Mouse (Mus musculus): Measurements from ENCODE around the gene Nr1i3. TPM values are rescaled to one million over a fixed set of nuclear protein-coding genes. Genes with fewer than 3 reads are reported as not detected.
A peak's percentile ranks its signal among the peaks of the same experiment; 100 is the strongest.

Nr1i3 gene
- total RNA-seq (2021), result under 1 TPM in 1 of 2 experiments, not detected in 1; 0.13 TPM
- long read RNA-seq, experiment 1, partial matches to known transcripts, result 0 of 1 reads
- long read RNA-seq, experiment 1, other reads (novel, unspliced or antisense), result 1 of 1 reads
- long read RNA-seq, experiment 2, result 0 reads

DNA sequence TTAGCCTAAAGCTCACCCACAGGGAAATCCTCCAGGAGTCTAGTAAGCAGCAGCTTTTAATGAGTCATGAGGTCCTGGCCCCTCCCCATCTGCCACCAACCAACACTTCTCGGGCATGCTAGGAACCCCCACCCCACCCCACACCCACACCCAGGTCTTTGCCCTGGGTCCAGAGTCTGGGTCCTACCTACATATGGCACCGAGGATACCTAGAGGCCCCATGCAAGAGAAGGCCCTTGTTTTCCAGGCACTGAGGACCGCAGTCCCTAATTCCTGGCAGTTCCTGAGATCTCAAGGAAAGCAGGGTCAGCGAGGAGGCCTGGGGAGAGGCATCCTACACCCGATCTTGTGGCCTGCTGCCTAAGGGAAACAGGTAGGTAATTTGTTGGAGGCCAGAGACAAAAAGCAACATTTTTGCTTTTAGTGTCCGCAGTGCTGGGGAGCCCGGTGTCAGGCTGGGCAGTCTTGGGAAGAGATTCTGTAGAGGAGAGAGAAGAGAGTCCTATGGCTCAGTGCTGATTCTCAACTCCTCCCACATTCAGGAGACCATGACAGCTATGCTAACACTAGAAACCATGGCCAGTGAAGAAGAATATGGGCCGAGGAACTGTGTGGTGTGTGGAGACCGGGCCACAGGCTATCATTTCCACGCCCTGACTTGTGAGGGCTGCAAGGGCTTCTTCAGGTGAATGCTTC, at the start of gene Nr1i3:
Nr1i3 (plus strand) TSS at position 170 of the 696 bp plus-strand sequence.
- DNase-seq, result no peak

DNA sequence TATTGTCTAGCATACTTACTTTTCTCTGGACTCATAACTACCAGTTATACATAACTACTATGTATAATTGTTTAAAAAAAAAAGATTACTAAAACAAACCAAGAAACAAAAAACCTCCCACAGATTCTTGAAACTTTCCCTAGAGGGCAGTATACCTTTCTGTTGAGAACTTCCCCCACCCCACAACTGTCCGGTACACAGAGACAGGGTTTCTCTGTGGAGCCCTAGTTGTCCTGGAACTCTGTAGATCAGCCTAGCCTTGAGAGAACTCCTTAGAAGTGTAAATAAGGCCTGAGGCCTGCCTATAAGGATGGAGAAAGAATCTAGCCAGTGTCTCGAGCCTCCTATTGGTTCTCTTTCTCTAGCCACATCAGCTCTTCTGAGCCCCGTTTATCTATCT, 49.5 kb upstream of the Nr1i3 start:
- DNase-seq, result peak in 1 of 2 experiments; percentile 18

- no peak for DNase-seq
Measured at GRCm38 (mm10) chr1:171165629-171166345, 48.0 kb upstream of the Nr1i3 start.

DNA sequence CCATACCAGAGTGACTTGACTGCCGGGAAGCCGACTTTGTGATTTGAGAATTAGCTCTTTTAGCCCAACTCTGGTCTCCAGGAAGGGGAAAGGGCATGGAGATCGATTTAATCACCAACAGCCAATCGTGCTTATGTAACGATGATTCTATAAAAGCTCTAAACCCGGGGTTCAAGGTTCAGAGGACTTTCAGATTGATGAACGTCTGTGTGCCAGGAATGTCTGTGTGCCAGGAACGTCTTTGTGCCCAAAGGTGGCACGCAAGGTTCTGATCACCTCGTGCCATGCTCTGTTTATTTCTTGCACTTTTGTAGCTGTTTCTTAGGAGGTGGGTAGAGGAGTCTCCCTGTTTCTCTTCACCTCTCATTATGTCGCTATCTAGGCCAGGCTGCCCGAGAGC, 44.9 kb upstream of the Nr1i3 start:
- no peak for DNase-seq

- DNase-seq, result no peak
Measured at GRCm38 (mm10) chr1:171169913-171170312, 43.9 kb upstream of the Nr1i3 start.

DNA sequence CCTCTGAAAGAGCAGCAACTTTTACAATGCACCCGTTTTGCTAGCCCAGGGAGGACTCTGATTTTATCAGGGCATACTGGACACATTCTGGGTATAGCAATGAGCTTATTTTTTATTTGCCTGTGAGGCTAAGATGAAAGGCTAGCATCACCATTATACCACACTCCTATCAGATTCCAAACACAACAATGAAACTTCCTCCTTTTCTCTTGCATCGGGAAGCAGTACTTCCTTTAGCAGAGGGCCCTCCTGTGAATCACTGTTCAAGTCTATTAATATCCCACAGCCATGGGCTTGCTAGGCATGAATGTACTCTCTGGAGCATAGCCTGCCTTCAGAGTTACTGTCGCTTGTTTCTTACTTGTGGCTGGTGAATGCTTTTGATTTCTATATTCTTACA, 42.6 kb upstream of the Nr1i3 start:
- no peak for DNase-seq

DNA sequence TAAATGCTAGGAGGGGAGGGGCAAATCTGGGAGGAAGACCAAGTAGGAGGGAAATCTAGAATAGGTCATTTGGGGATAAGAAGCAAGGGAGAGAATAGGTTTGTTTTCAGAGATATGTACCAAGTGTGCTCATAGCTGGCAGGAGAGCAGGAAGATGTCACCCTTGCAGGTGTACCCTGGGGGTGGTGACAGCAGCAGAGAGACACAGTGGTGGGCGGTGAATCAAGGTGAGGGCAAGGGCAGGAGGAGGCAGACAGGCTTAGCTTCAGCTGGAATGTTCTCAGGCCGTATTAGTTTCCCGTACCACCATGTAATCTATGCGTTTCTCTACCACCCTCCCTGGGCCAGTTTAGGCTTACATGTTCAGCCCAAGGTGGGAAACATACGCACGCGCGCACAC, 41.0 kb upstream of the Nr1i3 start:
- no peak for DNase-seq

DNA sequence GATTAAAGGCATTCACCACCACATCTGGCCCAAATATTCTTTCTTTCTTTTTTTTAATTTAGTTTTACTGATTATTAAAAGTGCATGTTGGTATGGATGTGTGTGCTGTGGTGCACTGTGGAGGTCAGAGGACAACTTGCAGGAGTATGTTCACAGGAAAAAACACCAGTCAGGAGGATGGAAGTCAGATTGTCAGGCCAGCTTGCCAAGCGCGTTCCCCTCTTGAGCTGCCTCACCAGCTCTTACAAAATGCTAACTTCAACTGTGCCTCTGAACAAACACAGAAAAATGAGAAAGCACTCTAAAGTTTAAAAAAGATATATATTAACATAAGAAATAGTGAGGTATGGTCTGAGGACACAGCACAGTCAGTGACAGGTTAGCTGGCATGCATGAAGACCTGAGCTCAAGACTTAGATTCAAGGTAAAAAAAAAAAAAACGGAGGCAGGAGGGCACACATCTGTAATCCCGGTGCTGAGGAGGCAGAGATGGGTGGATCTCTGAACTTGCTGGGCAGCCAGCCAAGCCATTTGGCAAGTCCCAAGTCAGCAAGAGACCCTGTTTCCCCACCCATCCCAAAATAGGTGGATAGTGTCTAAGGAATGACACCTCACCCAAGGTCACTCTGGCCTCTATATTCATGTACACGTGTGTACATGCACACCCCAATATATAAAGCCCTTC, 34.1 kb upstream of the Nr1i3 start:
- no peak for DNase-seq

- no peak for DNase-seq
Measured at GRCm38 (mm10) chr1:171183025-171183424, 30.7 kb upstream of the Nr1i3 start.

DNA sequence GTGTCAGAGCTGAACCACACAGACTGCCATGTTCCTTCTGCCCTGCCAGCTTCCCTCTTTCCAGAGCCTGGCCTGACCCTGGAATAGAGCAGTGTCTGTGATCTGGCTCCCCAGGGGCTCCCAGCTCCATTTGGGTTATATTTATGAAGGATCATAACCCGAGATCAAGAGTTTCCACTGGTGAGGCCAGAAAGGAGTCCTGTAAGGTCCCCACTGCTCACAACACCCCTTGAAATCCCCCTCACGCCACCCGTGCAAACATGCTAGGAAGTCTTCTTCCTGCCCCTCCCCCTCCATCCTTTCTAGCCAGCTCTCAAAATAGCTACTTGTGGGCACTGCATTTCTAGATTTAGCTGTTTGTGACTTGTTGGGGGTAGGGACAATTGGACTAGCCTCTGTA, 30.1 kb upstream of the Nr1i3 start:
- peak in 1 of 2 experiments; percentile 61 for DNase-seq

DNA sequence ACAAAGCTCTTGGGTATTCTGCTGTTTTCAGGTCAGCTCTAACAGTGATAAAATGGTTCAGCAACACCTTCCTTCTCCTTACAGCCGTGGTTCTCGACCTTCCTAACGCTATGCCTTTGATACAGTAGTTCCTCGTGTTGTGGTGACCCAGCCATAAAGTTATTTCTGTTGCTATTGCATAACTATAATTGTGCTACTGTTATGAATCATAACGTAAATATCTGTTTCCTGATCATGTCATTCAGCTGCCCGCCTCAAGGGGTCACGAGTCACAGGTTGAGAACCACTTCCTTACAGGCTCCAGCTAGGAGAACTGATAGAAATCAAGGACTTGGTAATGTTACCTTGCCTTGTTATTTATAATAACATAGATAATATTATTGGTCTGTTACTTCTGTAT, 29.5 kb upstream of the Nr1i3 start:
- DNase-seq, result peak; percentile 54 to 63

- DNase-seq, result no peak
Measured at GRCm38 (mm10) chr1:171185655-171186054, 28.1 kb upstream of the Nr1i3 start.

DNA sequence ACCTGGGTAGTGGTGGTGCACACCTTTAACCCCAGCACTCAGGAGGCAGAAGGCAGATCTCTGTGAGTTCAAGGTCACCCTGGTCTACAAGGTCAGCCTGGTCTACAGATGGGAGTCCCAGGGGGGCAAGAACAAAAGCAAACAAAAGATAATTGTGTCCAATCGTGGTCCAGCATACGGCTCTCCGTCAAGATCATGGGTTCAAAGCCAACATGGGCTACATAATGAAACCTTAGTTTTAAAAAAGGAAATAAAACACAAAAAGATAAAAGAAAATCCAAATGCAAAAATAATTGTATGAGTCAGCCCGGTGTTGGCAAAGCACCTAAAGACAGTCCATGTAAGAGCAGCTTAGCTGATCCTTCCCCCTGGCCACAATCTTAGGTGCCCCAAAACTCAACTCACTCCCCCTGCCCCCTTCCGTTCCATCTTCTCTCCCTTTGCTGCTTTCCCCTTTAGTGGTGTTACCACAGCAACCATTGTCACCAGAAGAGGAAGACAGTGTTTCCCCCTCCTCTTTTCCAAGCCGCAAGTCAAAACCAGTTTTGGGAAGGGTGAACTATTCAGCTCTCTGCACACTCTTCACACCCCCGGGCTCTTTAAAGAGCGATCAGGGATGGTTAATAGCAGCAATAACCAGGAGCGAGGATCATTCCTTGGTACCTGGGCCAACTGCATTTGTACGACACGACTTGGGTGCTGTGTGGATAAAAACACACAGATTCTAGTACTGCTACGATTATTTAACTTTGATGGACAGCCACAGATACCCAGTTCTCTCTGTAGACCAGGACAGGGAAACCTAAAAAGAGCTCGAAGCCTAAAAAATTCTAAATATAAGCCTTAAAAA, 25.7 kb upstream of the Nr1i3 start:
- no peak for DNase-seq

DNA sequence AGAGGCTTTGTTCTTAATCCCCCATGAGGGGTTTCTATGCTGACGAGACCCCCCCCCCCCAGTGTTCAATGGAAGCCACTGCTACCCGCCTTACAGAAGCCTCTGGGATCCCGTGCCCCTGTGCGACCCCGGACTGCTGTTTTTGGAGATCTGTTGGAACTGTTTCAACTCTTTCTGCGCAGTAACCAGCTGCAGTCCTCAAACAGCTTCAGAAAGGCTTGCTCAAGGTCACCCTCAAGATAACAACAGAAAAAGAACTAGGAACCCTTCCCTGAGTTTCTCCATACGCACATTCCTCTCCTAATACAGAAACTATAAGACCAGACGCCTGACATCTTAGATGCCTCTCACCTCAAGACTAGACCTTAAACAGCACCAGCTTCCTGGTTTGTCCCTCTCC, 24.7 kb upstream of the Nr1i3 start:
- peak in 1 of 2 experiments; percentile 19 for DNase-seq

- no peak for DNase-seq
Measured at GRCm38 (mm10) chr1:171189476-171190114, 24.2 kb upstream of the Nr1i3 start.

GRCm38 (mm10) chr1:171190832-171191231, 22.9 kb upstream of the Nr1i3 start:
- no peak for DNase-seq

DNA sequence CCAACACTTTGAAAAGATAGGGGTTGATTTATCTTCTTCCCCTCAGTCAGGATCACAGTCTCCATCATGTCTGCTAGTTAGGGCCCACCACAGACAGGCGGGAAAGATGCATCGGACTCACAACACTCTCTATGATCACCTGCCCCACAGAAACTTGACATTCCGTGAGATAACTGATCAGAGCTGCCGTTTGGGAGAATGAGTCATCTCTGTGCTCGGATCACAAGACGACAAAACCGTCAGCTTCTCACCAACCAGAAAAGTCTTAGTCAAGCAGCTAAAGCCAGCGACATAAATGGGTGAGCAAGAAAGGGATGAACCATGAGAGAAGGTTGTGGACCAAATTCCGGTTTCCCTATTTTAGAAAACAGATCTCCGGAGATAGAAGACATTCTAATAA, 21.5 kb upstream of the Nr1i3 start:
- peak in 1 of 2 experiments; percentile 16 for DNase-seq

- DNase-seq, result peak in 1 of 2 experiments; percentile 22
Measured at GRCm38 (mm10) chr1:171193093-171193840, 20.5 kb upstream of the Nr1i3 start.

DNA sequence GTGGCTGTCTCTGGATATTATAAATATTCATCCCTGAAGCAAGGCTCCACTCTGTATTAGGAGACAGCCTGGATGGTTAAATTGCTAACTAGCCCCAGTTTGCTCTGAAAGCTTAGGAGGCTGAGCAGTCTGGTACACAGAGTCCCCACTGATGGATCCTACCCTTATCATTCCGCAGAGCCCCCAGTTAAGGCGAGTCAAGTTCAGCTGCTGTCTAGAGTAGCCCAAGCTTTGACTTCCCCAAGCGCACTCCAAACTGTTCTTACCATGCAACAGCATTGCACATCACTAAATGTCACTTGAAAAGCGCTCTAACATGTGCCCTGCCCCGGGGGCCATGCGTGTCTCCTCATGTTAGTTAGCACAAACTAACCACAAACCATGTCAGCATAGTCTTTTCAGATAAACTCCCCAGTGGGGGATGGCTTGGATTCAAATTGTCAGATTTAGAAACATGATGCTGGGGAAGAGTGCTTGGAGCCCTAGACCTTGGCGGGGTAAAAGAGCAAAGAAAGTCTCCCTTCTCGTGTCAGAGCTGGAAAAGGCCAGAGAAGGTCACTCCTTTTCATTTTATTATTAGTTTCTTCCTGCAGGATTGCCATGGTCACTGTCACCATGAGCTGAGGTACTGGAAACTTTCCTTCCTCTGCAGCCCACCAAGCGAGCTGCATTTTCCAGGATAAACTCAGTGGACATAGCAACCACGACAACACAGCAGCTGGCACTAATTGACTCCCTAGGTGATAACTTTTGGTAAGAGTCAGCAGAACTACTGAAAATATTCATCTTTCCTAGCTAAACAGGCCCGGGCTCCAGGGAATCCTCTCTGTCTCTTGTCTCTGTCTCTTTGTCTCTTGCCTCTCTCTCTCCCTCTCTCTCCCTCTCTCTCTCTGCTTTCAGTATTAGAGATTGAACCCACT, 19.6 kb upstream of the Nr1i3 start:
- no peak for DNase-seq

All from adrenal gland, postnatal 36 days (tissue).